Mouse (Mus musculus) skeletal muscle tissue, adult 2 months (tissue): ENCODE results near the gene Dydc1.
"Not testable (repeated sequence)": the region's sequence is repeated elsewhere in the genome, so short reads cannot be mapped to it uniquely, and the experiment has no call there.

ENCODE experiments used
- DNase-seq: peaks from one replicate; pipeline ENCODE4 v3.0.0-alpha.2; 2012; ENCODE audit warnings: low read depth, low spot score

The Dydc1 gene

GRCm38 (mm10) chr14:41072229-41072943 is at the start of gene Dydc1:
Dydc1 (plus strand) TSS chr14:41072911.
- peak; percentile 1 for DNase-seq

DNA sequence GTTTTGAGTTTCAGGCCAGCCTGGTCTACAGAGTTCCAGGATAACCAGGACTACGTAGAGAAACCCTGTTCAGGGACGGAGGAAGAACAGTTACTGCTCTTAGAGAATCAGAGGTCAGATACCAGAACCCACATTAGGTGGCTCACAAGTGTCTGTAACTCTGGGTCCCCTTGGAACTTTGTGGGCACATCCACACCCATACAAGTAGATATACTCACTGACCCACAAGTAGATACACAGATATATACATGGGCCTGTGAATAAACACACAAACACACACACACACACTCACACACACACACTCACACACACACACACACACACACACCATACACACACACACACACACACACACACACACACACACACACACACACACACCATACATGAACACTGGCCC is 47.6 kb upstream of the Dydc1 start:
- DNase-seq, result no peak

DNA sequence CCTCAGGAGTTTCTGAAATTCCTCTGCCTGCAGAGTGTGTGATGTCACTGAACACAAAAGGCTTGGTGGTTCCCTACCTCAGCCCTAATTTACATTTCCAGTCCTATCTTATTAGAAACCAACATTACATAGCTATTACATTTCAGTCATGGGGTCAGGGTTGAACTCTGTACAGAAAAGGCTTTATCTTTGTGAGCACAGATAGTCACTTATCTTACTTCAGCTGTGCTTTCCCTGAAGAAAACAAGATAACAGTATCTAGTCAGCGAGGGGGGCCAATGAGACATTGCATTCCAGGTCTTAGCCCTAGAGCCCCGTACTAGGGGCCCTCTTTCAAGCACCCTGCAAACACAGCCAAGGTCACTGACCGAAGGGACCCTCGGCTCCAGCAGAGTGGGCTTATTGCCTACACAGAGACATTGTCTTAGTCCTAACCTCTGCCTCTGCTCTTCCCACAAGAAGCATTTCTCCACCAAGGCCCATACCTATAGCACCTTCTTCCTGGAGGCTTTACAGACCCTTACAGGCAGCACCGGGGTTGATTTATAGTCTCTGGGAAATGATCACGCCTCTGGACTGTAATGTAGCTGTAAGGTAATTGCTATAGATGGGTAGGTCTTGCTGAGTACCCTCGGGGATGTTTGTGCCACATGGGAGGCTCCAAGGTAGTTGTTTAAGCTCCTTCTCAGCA is 47.0 kb upstream of the Dydc1 start:
- DNase-seq, result no peak

GRCm38 (mm10) chr14:41029303-41029702 is 43.4 kb upstream of the Dydc1 start:
- DNase-seq, result no peak

DNA sequence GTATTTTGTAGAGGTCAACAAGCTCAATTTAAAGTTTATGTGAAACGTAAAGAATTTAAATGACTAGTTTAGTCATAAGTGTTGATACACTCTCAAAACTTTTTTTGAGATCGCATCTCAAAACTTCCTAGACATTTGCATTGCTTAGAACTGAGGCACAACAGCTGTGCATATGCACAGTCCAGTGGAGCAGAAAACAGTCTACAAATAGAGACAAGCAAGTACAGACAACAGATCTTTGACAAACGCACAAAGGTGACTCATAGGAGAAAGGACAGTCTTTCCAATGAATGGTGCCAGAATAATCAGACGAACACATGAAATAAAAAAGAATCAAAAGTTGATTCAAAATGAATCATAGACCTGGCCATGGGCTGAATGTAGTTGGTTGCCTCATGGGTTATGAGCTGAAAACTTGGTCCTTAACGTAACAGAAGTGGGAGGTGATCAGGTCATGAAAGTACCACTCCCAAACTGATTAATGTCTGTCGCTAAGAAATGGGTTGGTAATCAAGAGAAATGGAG is 41.7 kb upstream of the Dydc1 start:
- no peak for DNase-seq

GRCm38 (mm10) chr14:41033135-41034110 is 39.3 kb upstream of the Dydc1 start:
- DNase-seq, result peak; percentile 54

DNA sequence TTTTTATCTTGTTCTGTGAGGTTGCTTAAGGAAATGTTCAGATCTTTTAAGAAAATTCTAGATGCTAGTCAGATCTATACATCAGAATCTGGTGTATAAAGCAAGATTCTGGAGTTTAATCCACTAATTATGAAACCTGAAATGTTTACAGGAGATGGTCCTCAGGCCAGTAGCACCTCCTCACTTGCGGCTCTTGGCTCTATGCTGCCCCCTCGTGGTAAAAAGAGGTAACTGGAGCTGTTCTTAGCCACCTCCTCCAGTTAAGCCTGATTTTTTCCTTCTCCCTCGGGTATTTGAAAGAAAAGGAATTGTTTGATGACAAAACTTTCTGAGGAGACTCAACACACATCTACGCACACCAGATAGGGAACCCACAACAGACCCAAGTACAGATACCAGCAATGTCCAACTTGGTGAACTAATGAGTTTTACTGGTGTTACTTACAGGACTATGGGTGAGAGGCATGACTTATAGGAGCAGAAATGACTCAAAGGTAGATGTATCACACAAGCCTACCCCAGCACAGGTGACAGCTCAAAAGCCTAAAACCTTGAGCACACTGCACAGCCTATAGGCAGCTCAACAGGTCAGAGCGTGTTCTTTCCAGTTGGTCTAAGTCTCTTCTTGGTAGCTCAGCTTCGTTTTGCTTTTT is 37.4 kb upstream of the Dydc1 start:
- peak; percentile 30 for DNase-seq

GRCm38 (mm10) chr14:41047402-41047801 is 25.3 kb upstream of the Dydc1 start:
- DNase-seq, result no peak

GRCm38 (mm10) chr14:41050471-41050870 is 22.2 kb upstream of the Dydc1 start:
- no peak for DNase-seq

- no peak for DNase-seq
Measured at GRCm38 (mm10) chr14:41052481-41052880, 20.2 kb upstream of the Dydc1 start.

- not testable (repeated sequence) for DNase-seq
Measured at GRCm38 (mm10) chr14:41053190-41053589, 19.5 kb upstream of the Dydc1 start.

DNA sequence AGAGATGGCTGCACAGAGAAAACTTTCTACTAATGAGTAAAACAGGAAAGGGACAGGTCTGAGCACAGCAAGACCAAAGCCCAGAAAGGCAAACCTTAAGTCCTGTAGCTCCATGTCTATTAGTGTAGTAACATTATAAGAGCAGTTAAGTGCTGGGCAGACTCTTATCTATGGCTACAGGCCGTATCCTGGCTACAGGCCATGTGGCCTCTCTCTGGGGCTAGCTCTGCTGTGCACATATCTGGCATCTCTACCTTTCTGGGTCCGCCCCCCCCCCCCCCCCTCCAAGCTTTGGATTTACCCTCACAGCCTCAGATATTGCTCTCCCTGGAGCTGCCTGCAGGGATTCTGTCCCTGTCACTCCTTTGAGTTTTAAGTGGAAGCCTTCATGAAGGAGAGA is 7.5 kb upstream of the Dydc1 start:
- no peak for DNase-seq

DNA sequence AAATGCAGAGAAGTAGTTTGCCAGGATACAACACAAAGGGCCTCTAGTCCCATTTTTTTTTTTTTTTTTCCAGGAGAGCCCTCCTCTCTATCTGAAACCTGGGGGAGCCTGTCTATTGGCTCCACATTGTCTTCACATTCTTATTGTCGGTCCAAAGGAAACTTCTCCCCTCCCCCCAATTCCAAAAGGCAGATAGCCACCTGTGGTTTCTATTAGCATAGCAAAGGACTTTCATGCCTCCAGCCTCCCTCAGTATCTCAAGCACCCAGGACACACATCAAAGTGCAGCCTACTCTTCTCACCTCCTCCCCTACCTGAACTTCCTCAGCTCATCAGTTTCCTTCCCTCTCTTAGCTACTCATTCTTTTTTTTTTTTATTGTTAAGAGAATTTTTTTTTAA is 6.3 kb upstream of the Dydc1 start:
- DNase-seq, result no peak

DNA sequence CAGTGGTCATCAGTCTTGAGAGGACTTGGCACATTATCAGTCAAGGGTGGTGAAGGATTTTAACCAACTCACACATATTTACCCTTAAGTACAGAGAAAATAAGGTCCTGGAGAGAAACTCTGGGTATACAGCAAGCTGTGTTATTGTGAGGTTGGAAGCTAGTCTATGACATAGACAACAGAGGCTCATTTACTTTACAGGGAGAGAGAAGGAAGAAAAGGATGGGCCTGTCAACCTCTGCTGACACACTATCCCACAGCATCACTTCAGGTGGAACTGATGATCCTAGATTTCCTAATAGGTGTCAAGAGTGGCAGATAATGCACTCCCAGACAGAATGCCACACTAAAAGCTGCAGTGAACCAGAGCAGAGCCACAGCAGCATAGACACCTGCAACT is 3.6 kb upstream of the Dydc1 start, which contains the start of gene Dydc2:
Dydc2 (minus strand) TSS at position 101 of the 400 bp plus-strand sequence.
- DNase-seq, result no peak

- no peak for DNase-seq
Measured at GRCm38 (mm10) chr14:41070343-41070742, 2.4 kb upstream of the Dydc1 start.

- no peak for DNase-seq
Measured at GRCm38 (mm10) chr14:41072944-41073275, 199 bp downstream of the Dydc1 start.

GRCm38 (mm10) chr14:41082408-41082807 is 9.7 kb downstream of the Dydc1 start:
- no peak for DNase-seq

GRCm38 (mm10) chr14:41087509-41087908 is 14.8 kb downstream of the Dydc1 start:
- DNase-seq, result no peak

DNA sequence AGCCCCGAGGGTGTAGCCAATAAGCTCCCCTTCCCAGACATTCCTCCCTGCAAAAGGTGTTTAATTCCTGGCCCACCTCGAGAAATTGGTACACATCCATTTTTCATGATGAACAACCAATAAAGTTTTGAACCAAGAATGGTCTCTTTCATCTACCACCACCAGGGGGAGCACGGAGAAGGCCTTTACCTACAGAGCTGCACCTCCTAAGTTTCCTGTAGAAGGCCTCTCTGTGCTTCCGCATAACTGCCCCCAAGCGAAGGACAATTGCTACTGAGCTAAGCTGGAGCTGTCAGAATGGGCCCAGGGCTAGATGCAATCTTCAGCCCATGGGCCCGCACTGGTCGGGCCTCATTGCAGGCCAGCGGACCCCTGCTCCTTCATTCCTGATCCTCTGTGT is 18.1 kb downstream of the Dydc1 start:
- DNase-seq, result no peak

GRCm38 (mm10) chr14:41094114-41094513 is 21.4 kb downstream of the Dydc1 start:
- no peak for DNase-seq

DNA sequence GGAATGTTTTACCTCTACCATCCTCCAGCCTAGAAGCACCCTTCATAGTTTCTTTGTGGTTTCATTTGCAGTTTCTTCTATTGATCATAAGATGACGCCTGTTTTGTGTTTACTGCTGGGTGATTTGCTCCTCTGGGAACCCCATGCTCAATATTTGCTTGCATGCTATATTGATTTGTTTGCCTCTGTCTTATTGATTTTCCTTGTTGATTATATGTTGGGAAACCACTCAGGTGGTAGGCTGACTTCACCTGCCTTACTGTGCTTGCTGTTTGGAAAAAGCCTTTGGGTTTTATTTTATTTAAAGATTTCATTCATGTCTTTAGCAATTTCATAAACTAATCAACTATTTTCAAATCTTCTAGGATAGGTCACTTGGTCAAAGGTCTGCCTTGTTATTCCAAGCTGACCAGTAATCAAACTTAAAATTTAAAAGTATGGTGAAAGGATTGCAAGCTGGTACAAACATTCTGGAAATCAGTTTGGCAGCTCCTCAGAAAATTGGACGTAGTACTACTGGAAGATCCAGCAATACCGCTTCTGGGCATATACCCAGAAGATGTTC is 23.7 kb downstream of the Dydc1 start:
- DNase-seq, result no peak
